Mouse (Mus musculus): ENCODE data around the gene Rtl1. TPM values are rescaled to one million over a fixed set of nuclear protein-coding genes. Genes with fewer than 3 reads are reported as not detected.

The Rtl1 gene
- polyA plus RNA-seq, 1 experiment from 2014 or later: 1.8 TPM

DNA sequence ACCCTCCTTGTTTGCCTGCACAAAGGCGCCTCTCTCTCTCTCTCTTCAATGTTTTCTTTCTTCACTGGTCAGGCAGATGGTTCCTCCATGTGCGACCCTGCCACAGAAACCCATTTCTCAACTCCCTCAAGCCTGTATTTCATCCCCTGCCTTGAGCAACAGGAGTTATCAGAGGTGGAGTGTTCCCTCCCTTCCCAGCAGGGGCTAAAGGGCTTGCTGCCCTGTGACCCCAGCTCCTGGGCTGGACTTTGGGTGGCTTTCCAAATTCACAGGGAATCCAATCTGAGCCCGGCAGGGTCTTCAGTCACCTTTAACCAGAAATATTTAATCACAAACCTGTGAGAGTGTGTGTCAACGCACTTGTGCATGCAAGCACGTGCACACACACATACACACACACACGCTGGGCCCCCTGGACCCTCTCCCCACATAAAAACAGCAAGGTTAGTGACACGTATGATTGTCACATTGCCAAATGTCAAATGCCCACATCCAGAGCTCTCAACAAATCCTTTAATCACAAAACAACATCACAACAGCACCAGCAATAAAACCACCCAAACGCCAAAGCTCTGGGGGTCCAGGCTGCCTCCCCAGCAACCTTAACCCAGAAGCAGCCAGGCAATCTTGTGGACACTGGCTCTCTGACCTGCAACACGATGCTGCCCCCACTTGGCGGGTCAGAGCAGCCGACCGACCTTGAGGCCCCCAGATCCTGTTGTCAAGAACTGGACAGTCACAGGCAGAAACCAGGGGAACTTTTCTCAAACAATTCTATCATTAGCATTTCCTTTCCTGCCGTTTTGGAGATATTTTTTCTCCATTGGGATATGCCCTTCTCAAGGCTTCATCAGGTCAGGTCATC is 8.7 kb upstream of the Rtl1 start:
- whole genome bisulfite sequencing: 45% methylated on average over 13 of the region's 13 CpGs
- H3K9ac ChIP-seq: no peak overlapping the region
- H3K27ac ChIP-seq: no peak overlapping the region
- ATAC-seq (ENCODE audit: insufficient number of reproducible peaks, insufficient read depth, low FRiP score, low TSS enrichment, low read depth): no peak
- no peak overlapping the region for H3K4me2 ChIP-seq
- H3K4me3 ChIP-seq: no peak overlapping the region
- H3K9me3 ChIP-seq: no peaks in the 10 kb centered on the region; the same call in none of the 2 replicates
- H3K4me1 ChIP-seq: peaks cover 18% of the 10 kb centered on the region
- H3K27me3 ChIP-seq: peaks cover 22% of the 10 kb centered on the region
- H3K36me3 ChIP-seq: peaks cover 84% of the 10 kb centered on the region

GRCm38 (mm10) chr12:109607953-109608352 is 7.8 kb upstream of the Rtl1 start:
- H3K27ac ChIP-seq: no peak overlapping the region
- H3K27me3 ChIP-seq: peaks cover 14% of the 10 kb centered on the region
- no peak overlapping the region for H3K4me3 ChIP-seq
- no peak overlapping the region for H3K4me2 ChIP-seq
- H3K36me3 ChIP-seq: peaks cover 84% of the 10 kb centered on the region
- no peaks in the 10 kb centered on the region; the same call in none of the 2 replicates for H3K9me3 ChIP-seq
- peaks cover 19% of the 10 kb centered on the region for H3K4me1 ChIP-seq
- 33% methylated on average over 9 of the region's 9 CpGs for WGBS
- H3K9ac ChIP-seq: no peak overlapping the region
- ATAC-seq (ENCODE audit: insufficient number of reproducible peaks, insufficient read depth, low FRiP score, low TSS enrichment, low read depth): no peak

DNA sequence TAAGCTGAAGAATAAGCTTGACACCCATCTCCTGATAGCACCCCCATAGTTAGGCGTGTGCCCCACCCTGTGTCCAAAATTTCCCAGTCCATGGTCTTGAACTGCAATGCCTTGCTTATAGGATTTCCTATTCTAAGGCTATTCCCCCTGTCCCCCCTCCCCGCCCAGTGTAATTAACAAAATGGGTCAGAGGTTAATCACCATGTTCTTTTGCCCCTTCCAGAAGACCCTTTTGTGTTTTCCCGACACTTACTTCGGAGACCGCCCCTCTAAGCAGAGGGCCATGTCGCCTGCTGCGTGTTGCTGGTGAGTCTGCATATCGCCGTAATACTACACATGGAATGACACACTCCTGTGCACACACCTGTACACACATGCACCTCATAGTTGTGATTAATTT is 7.1 kb upstream of the Rtl1 start:
- peaks cover 83% of the 10 kb centered on the region for H3K36me3 ChIP-seq
- no peak overlapping the region for H3K4me2 ChIP-seq
- no peaks in the 10 kb centered on the region; the same call in none of the 2 replicates for H3K9me3 ChIP-seq
- no peak overlapping the region for H3K9ac ChIP-seq
- H3K27me3 ChIP-seq: peaks cover 7% of the 10 kb centered on the region
- H3K4me1 ChIP-seq: peaks cover 22% of the 10 kb centered on the region
- WGBS: 45% methylated on average over 9 of the region's 9 CpGs
- H3K4me3 ChIP-seq: no peak overlapping the region
- H3K27ac ChIP-seq: no peak overlapping the region
- ATAC-seq (ENCODE audit: insufficient number of reproducible peaks, insufficient read depth, low FRiP score, low TSS enrichment, low read depth): no peak

GRCm38 (mm10) chr12:109604982-109605721 is 5.0 kb upstream of the Rtl1 start:
- no peak overlapping the region for H3K27ac ChIP-seq
- H3K4me1 ChIP-seq: peaks cover 20% of the 10 kb centered on the region
- no peak overlapping the region for H3K4me2 ChIP-seq
- H3K4me3 ChIP-seq: no peak overlapping the region
- no peak overlapping the region for H3K9ac ChIP-seq
- WGBS: 72% methylated on average over 16 of the region's 16 CpGs
- peaks cover 3% of the 10 kb centered on the region; the same call in 1 of the 2 replicates for H3K27me3 ChIP-seq
- peaks cover 72% of the 10 kb centered on the region for H3K36me3 ChIP-seq
- H3K9me3 ChIP-seq: no peaks in the 10 kb centered on the region; the same call in 1 of the 2 replicates
- ATAC-seq (ENCODE audit: insufficient number of reproducible peaks, insufficient read depth, low FRiP score, low TSS enrichment, low read depth): no peak

GRCm38 (mm10) chr12:109598551-109599250 is 1.4 kb downstream of the Rtl1 start:
- Histone ChIP-seq H3K9ac (no peak overlapping the region), H3K4me1 (peaks cover 43% of the 10 kb centered on the region), H3K27me3 (no peaks in the 10 kb centered on the region), H3K4me3 (no peak overlapping the region), H3K4me2 (no peak overlapping the region), H3K36me3 (peaks cover 29% of the 10 kb centered on the region), H3K27ac (no peak overlapping the region; the same call in 1 of the 2 replicates), H3K9me3 (no peaks in the 10 kb centered on the region)
- WGBS: 25% methylated on average over 12 of the region's 12 CpGs
- no peak for ATAC-seq (ENCODE audit: insufficient number of reproducible peaks, insufficient read depth, low FRiP score, low TSS enrichment, low read depth)

DNA sequence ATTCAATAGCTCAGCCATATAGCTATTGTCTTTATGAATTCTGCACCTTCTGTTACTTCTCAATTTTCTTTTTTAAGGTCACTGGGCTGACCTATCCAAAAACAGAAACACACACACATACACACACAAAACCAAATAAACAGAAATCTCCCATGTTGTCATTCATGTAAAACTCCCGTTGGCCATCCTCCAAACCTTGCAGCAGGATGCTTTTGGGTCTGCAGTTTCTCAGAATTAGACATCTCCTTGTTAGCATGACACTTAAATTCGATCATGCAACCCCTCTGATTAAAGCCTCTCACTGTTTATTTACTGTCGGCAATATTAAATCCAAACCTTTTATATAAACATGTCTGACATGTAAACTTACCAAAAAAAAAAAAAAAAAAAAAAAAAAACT is 3.4 kb downstream of the Rtl1 start:
- Histone ChIP-seq H3K27me3 (no peaks in the 10 kb centered on the region), H3K4me2 (peak overlapping the region; percentile 23; the same call in 1 of the 2 replicates), H3K4me1 (peaks cover 36% of the 10 kb centered on the region), H3K36me3 (peaks cover 37% of the 10 kb centered on the region), H3K27ac (peak overlapping the region; percentile 91; the same call in 1 of the 2 replicates), H3K9ac (no peak overlapping the region), H3K4me3 (no peak overlapping the region), H3K9me3 (no peaks in the 10 kb centered on the region)
- no peak; the same call in 1 of the 2 replicates for ATAC-seq (ENCODE audit: insufficient number of reproducible peaks, insufficient read depth, low FRiP score, low TSS enrichment, low read depth)
- WGBS: 28% methylated on average over 3 of the region's 3 CpGs

- Histone ChIP-seq H3K4me2 (peak overlapping the region; percentile 23), H3K9me3 (no peaks in the 10 kb centered on the region), H3K27me3 (no peaks in the 10 kb centered on the region), H3K9ac (no peak overlapping the region), H3K36me3 (peaks cover 37% of the 10 kb centered on the region), H3K4me1 (peaks cover 36% of the 10 kb centered on the region), H3K27ac (peak overlapping the region; percentile 91), H3K4me3 (no peak overlapping the region)
- ATAC-seq (ENCODE audit: insufficient number of reproducible peaks, insufficient read depth, low FRiP score, low TSS enrichment, low read depth): peak; percentile 45; the same call in 1 of the 2 replicates
- WGBS: 18% methylated on average over 8 of the region's 8 CpGs
Observed at GRCm38 (mm10) chr12:109596232-109596631, 3.9 kb downstream of the Rtl1 start.

- H3K4me3 ChIP-seq: no peak overlapping the region
- ATAC-seq (ENCODE audit: insufficient number of reproducible peaks, insufficient read depth, low FRiP score, low TSS enrichment, low read depth): 0 out of 2 replicates have a peak, but pooled peaks have one; percentile 22
Observed at GRCm38 (mm10) chr12:109595753-109596152, 4.4 kb downstream of the Rtl1 start.

DNA sequence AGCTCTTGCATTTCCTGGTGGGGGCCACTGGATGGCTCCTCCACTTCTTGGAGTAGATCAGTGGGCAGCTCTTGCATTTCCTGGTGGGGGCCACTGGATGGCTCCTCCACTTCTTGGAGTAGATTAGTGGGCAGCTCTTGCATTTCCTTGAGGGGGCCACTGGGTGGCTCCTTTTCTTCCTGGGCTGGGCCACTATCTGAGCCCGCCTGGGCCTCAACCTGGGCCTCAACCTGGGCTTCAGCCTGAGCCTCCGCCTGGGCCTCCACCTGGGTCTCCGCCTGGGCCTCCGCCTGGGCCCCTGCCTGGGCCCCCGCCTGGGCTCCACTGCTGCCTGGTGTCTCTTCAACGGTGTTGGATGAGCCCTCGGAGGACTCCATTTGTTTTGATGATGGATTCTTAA is 5.2 kb downstream of the Rtl1 start:
- Histone ChIP-seq H3K9ac (no peak overlapping the region), H3K4me3 (no peak overlapping the region), H3K27me3 (no peaks in the 10 kb centered on the region), H3K4me2 (no peak overlapping the region), H3K9me3 (no peaks in the 10 kb centered on the region), H3K4me1 (peaks cover 36% of the 10 kb centered on the region), H3K36me3 (peaks cover 42% of the 10 kb centered on the region), H3K27ac (peak overlapping the region; percentile 91)
- no peak for ATAC-seq (ENCODE audit: insufficient number of reproducible peaks, insufficient read depth, low FRiP score, low TSS enrichment, low read depth)
- 84% methylated on average over 7 of the region's 7 CpGs for WGBS

More at GRCm38 (mm10) chr12:109595753-109596152, 4.4 kb downstream of the Rtl1 start:
- H3K4me2 ChIP-seq: peak overlapping the region; percentile 23
- H3K27me3 ChIP-seq: no peaks in the 10 kb centered on the region
- H3K4me1 ChIP-seq: peaks cover 36% of the 10 kb centered on the region
- peak overlapping the region; percentile 91 for H3K27ac ChIP-seq
- 46% methylated on average over 6 of the region's 6 CpGs for whole genome bisulfite sequencing
- peak overlapping the region; percentile 1; the same call in 1 of the 2 replicates for H3K9ac ChIP-seq
- H3K9me3 ChIP-seq: no peaks in the 10 kb centered on the region
- H3K36me3 ChIP-seq: peaks cover 34% of the 10 kb centered on the region

- H3K27me3 ChIP-seq: no peaks in the 10 kb centered on the region
- H3K4me3 ChIP-seq: no peak overlapping the region
- no peak overlapping the region for H3K4me2 ChIP-seq
- H3K27ac ChIP-seq: no peak overlapping the region
- ATAC-seq (ENCODE audit: insufficient number of reproducible peaks, insufficient read depth, low FRiP score, low TSS enrichment, low read depth): no peak
- H3K9ac ChIP-seq: no peak overlapping the region
- no peaks in the 10 kb centered on the region for H3K9me3 ChIP-seq
- H3K4me1 ChIP-seq: peaks cover 9% of the 10 kb centered on the region
- 82% methylated on average over 5 of the region's 5 CpGs for WGBS
- peaks cover 66% of the 10 kb centered on the region for H3K36me3 ChIP-seq
Observed at GRCm38 (mm10) chr12:109582185-109582584, 17.9 kb downstream of the Rtl1 start.

DNA sequence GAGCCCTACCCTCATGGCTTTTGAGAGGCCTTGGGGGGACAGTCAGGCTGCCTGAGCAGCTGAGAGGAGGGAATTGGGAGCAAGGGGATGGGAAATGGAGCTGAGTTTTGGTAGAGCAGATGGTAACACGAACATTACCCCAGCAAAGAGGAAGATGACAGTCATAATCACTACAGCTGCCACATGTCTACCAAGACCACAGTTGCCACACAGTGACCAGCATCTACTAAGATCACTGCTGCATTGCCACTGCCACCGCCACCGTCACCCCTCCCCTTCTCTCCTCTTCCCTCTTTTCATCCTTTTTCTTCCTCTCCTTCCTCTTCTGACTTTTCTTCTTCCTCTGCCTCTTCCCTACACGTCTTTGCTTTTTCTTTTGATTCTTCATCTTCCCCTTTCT is 27.9 kb downstream of the Rtl1 start:
- Histone ChIP-seq H3K36me3 (peaks cover 91% of the 10 kb centered on the region), H3K4me1 (no peaks in the 10 kb centered on the region), H3K4me2 (no peak overlapping the region), H3K27ac (no peak overlapping the region), H3K9me3 (no peaks in the 10 kb centered on the region), H3K4me3 (no peak overlapping the region), H3K9ac (no peak overlapping the region), H3K27me3 (no peaks in the 10 kb centered on the region)
- WGBS: 86% methylated on average over 4 of the region's 4 CpGs
- ATAC-seq (ENCODE audit: insufficient number of reproducible peaks, insufficient read depth, low FRiP score, low TSS enrichment, low read depth): no peak
